Mouse (Mus musculus): ENCODE results near the gene Arhgef6. TPM values are rescaled to one million over a fixed set of nuclear protein-coding genes. Genes with fewer than 3 reads are reported as not detected.

The Arhgef6 gene
- polyA plus RNA-seq, 1 experiment from 2014 or later, result 6.8 TPM

GRCm38 (mm10) chrX:57309993-57310392 is 28.5 kb downstream of the Arhgef6 start:
- no peak for ATAC-seq (ENCODE audit: insufficient read depth, low FRiP score)
- H3K4me3 ChIP-seq (replicated peaks; ENCODE audit: low read length), result no peak overlapping the region
- H3K4me2 ChIP-seq (ENCODE audit: low read depth, low read length), result no peak overlapping the region
- H3K9ac ChIP-seq (ENCODE audit: low read length), result no peak overlapping the region
- no peaks in the 10 kb centered on the region for H3K36me3 ChIP-seq (ENCODE audit: control insufficient read depth, insufficient read depth, low read length)
- no peak overlapping the region for H3K27ac ChIP-seq (ENCODE audit: low read length)
- no peaks in the 10 kb centered on the region for H3K4me1 ChIP-seq (ENCODE audit: control insufficient read depth, insufficient read depth, low read length)
- WGBS, result 50% methylated on average over 2 of the region's 2 CpGs
- H3K9me3 ChIP-seq (replicated peaks; ENCODE audit: control insufficient read depth, low read length), result no peaks in the 10 kb centered on the region
- H3K27me3 ChIP-seq (ENCODE audit: control insufficient read depth, insufficient read depth, low read length), result no peaks in the 10 kb centered on the region

GRCm38 (mm10) chrX:57306747-57307146 is 31.8 kb downstream of the Arhgef6 start:
- WGBS, result 82% methylated on average over 6 of the region's 6 CpGs
- H3K4me1 ChIP-seq (ENCODE audit: control insufficient read depth, insufficient read depth, low read length), result no peaks in the 10 kb centered on the region
- H3K27ac ChIP-seq (ENCODE audit: low read length), result no peak overlapping the region
- no peak overlapping the region for H3K4me3 ChIP-seq (replicated peaks; ENCODE audit: low read length)
- H3K9me3 ChIP-seq (replicated peaks; ENCODE audit: control insufficient read depth, low read length), result no peaks in the 10 kb centered on the region
- no peak overlapping the region for H3K4me2 ChIP-seq (ENCODE audit: low read depth, low read length)
- no peak overlapping the region for H3K9ac ChIP-seq (ENCODE audit: low read length)
- ATAC-seq (ENCODE audit: insufficient read depth, low FRiP score), result no peak
- H3K27me3 ChIP-seq (ENCODE audit: control insufficient read depth, insufficient read depth, low read length), result no peaks in the 10 kb centered on the region
- H3K36me3 ChIP-seq (ENCODE audit: control insufficient read depth, insufficient read depth, low read length), result no peaks in the 10 kb centered on the region

GRCm38 (mm10) chrX:57304784-57305287 is 33.7 kb downstream of the Arhgef6 start:
- no peak for ATAC-seq (ENCODE audit: insufficient read depth, low FRiP score)
- Histone ChIP-seq H3K27ac (ENCODE audit: low read length) (no peak overlapping the region), H3K9ac (ENCODE audit: low read length) (no peak overlapping the region), H3K36me3 (ENCODE audit: control insufficient read depth, insufficient read depth, low read length) (no peaks in the 10 kb centered on the region), H3K4me3 (replicated peaks; ENCODE audit: low read length) (no peak overlapping the region), H3K4me2 (ENCODE audit: low read depth, low read length) (no peak overlapping the region), H3K4me1 (ENCODE audit: control insufficient read depth, insufficient read depth, low read length) (no peaks in the 10 kb centered on the region), H3K27me3 (ENCODE audit: control insufficient read depth, insufficient read depth, low read length) (no peaks in the 10 kb centered on the region), H3K9me3 (replicated peaks; ENCODE audit: control insufficient read depth, low read length) (no peaks in the 10 kb centered on the region)
- WGBS, result 66% methylated on average over 3 of the region's 3 CpGs

GRCm38 (mm10) chrX:57303188-57303878 is 35.2 kb downstream of the Arhgef6 start:
- no peaks in the 10 kb centered on the region for H3K9me3 ChIP-seq (replicated peaks; ENCODE audit: control insufficient read depth, low read length)
- ATAC-seq (ENCODE audit: insufficient read depth, low FRiP score), result no peak
- 64% methylated on average over 8 of the region's 8 CpGs for WGBS
- no peak overlapping the region for H3K4me2 ChIP-seq (ENCODE audit: low read depth, low read length)
- no peak overlapping the region for H3K27ac ChIP-seq (ENCODE audit: low read length)
- H3K9ac ChIP-seq (ENCODE audit: low read length), result no peak overlapping the region
- no peak overlapping the region for H3K4me3 ChIP-seq (replicated peaks; ENCODE audit: low read length)
- H3K4me1 ChIP-seq (ENCODE audit: control insufficient read depth, insufficient read depth, low read length), result no peaks in the 10 kb centered on the region
- no peaks in the 10 kb centered on the region for H3K36me3 ChIP-seq (ENCODE audit: control insufficient read depth, insufficient read depth, low read length)
- no peaks in the 10 kb centered on the region for H3K27me3 ChIP-seq (ENCODE audit: control insufficient read depth, insufficient read depth, low read length)

GRCm38 (mm10) chrX:57298946-57299345 is 39.6 kb downstream of the Arhgef6 start:
- Histone ChIP-seq H3K4me3 (replicated peaks; ENCODE audit: low read length) (no peak overlapping the region), H3K27ac (ENCODE audit: low read length) (no peak overlapping the region), H3K4me1 (ENCODE audit: control insufficient read depth, insufficient read depth, low read length) (no peaks in the 10 kb centered on the region), H3K9me3 (replicated peaks; ENCODE audit: control insufficient read depth, low read length) (no peaks in the 10 kb centered on the region), H3K4me2 (ENCODE audit: low read depth, low read length) (no peak overlapping the region), H3K36me3 (ENCODE audit: control insufficient read depth, insufficient read depth, low read length) (no peaks in the 10 kb centered on the region), H3K9ac (ENCODE audit: low read length) (no peak overlapping the region), H3K27me3 (ENCODE audit: control insufficient read depth, insufficient read depth, low read length) (no peaks in the 10 kb centered on the region)
- WGBS, result 48% methylated on average over 7 of the region's 7 CpGs
- ATAC-seq (ENCODE audit: insufficient read depth, low FRiP score), result no peak

GRCm38 (mm10) chrX:57288458-57288857 is 50.1 kb downstream of the Arhgef6 start:
- Histone ChIP-seq H3K9ac (ENCODE audit: low read length) (no peak overlapping the region), H3K4me3 (replicated peaks; ENCODE audit: low read length) (no peak overlapping the region), H3K9me3 (replicated peaks; ENCODE audit: control insufficient read depth, low read length) (no peaks in the 10 kb centered on the region), H3K4me1 (ENCODE audit: control insufficient read depth, insufficient read depth, low read length) (no peaks in the 10 kb centered on the region), H3K27me3 (ENCODE audit: control insufficient read depth, insufficient read depth, low read length) (no peaks in the 10 kb centered on the region; the same call in 1 of the 2 replicates), H3K4me2 (ENCODE audit: low read depth, low read length) (no peak overlapping the region), H3K36me3 (ENCODE audit: control insufficient read depth, insufficient read depth, low read length) (no peaks in the 10 kb centered on the region), H3K27ac (ENCODE audit: low read length) (no peak overlapping the region)
- 65% methylated on average over 3 of the region's 3 CpGs for WGBS
- ATAC-seq (ENCODE audit: insufficient read depth, low FRiP score), result no peak

GRCm38 (mm10) chrX:57286281-57286680 is 52.2 kb downstream of the Arhgef6 start:
- Histone ChIP-seq H3K9me3 (replicated peaks; ENCODE audit: control insufficient read depth, low read length) (no peaks in the 10 kb centered on the region), H3K36me3 (ENCODE audit: control insufficient read depth, insufficient read depth, low read length) (no peaks in the 10 kb centered on the region), H3K4me1 (ENCODE audit: control insufficient read depth, insufficient read depth, low read length) (no peaks in the 10 kb centered on the region), H3K4me2 (ENCODE audit: low read depth, low read length) (no peak overlapping the region), H3K9ac (ENCODE audit: low read length) (no peak overlapping the region), H3K4me3 (replicated peaks; ENCODE audit: low read length) (no peak overlapping the region), H3K27me3 (ENCODE audit: control insufficient read depth, insufficient read depth, low read length) (no peaks in the 10 kb centered on the region; the same call in 1 of the 2 replicates), H3K27ac (ENCODE audit: low read length) (no peak overlapping the region)
- no peak for ATAC-seq (ENCODE audit: insufficient read depth, low FRiP score)
- 69% methylated on average over 9 of the region's 9 CpGs for WGBS

- no peak overlapping the region for H3K9ac ChIP-seq (ENCODE audit: low read length)
- 91% methylated on average over 3 of the region's 3 CpGs for WGBS
- no peaks in the 10 kb centered on the region for H3K36me3 ChIP-seq (ENCODE audit: control insufficient read depth, insufficient read depth, low read length)
- H3K9me3 ChIP-seq (replicated peaks; ENCODE audit: control insufficient read depth, low read length), result no peaks in the 10 kb centered on the region
- H3K27me3 ChIP-seq (ENCODE audit: control insufficient read depth, insufficient read depth, low read length), result no peaks in the 10 kb centered on the region
- no peak overlapping the region for H3K27ac ChIP-seq (ENCODE audit: low read length)
- ATAC-seq (ENCODE audit: insufficient read depth, low FRiP score), result no peak
- no peaks in the 10 kb centered on the region for H3K4me1 ChIP-seq (ENCODE audit: control insufficient read depth, insufficient read depth, low read length)
- H3K4me2 ChIP-seq (ENCODE audit: low read depth, low read length), result no peak overlapping the region
- no peak overlapping the region for H3K4me3 ChIP-seq (replicated peaks; ENCODE audit: low read length)
Measured at GRCm38 (mm10) chrX:57282184-57282583, 56.3 kb downstream of the Arhgef6 start.

- no peaks in the 10 kb centered on the region for H3K36me3 ChIP-seq (ENCODE audit: control insufficient read depth, insufficient read depth, low read length)
- H3K27ac ChIP-seq (ENCODE audit: low read length), result no peak overlapping the region
- 32% methylated on average over 6 of the region's 6 CpGs for WGBS
- no peak for ATAC-seq (ENCODE audit: insufficient read depth, low FRiP score)
- H3K4me3 ChIP-seq (replicated peaks; ENCODE audit: low read length), result no peak overlapping the region
- H3K4me2 ChIP-seq (ENCODE audit: low read depth, low read length), result no peak overlapping the region
- no peaks in the 10 kb centered on the region for H3K27me3 ChIP-seq (ENCODE audit: control insufficient read depth, insufficient read depth, low read length)
- no peaks in the 10 kb centered on the region for H3K4me1 ChIP-seq (ENCODE audit: control insufficient read depth, insufficient read depth, low read length)
- H3K9me3 ChIP-seq (replicated peaks; ENCODE audit: control insufficient read depth, low read length), result no peaks in the 10 kb centered on the region
- H3K9ac ChIP-seq (ENCODE audit: low read length), result no peak overlapping the region
Measured at GRCm38 (mm10) chrX:57277560-57278335, 60.8 kb downstream of the Arhgef6 start.

Data from stomach, embryonic 16.5 days (tissue).